ENCODE assay signal across 8 mouse cellular contexts in the genomic region with DNA sequence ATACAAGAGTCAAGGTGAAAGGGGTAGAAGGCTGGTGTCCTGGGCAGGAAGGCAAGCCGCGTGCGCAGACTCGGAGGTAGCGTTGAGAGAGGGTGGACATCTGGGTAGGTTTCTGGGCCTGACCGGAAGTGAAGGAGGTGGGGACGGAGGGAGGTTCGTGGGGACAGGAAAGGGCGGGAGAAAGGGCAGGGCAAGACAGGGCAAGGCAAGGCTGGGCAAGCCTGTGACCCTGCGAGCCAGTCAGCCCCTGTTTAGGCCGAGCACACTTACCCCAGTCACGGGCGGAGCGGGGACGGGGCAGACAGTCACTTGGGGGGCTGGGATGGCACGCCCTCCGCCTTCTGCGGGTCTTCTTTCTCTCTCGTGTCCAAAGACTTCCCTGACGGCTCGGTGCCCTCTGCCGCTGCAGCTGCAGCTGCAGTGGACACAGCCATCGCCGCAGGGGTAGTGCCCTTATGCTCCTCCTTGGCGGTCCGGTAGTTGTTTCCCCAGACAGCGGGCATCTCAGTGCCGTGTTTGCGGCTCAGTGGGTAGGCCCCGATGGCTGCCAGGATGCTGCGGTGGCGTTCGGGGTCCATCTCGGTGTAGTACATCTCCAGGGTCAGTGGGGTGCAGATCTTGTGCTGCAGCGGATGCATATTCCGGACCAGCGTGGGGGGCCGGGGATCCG. TPM values are rescaled to one million over a fixed set of nuclear protein-coding genes. Genes with fewer than 3 reads are reported as not detected.
DNase-seq lines count a peak whose midpoint lies in the region; ATAC-seq and TF ChIP-seq lines count a peak whose summit lies in the region.

No protein-coding gene starts in this region.

- TF ChIP-seq CTCF in lung, embryonic 14.5 days (IDR thresholded peaks at IDR 0.05; ENCODE audit: low read depth) = no peak

- no peaks in the 10 kb centered on the region for H3K27me3 ChIP-seq in lung, embryonic 14.5 days (ENCODE audit: insufficient read depth, low read length)
- H3K27me3 ChIP-seq in heart, embryonic 13.5 days (replicated peaks) = peaks cover 82% of the 10 kb centered on the region
- peaks cover 2% of the 10 kb centered on the region; the same call in 1 of the 2 replicates for H3K27me3 ChIP-seq in liver, embryonic 16.5 days (ENCODE audit: control insufficient read depth, insufficient read depth, low read depth, low read length)
- peaks cover 6% of the 10 kb centered on the region; the same call in 1 of the 2 replicates for H3K27me3 ChIP-seq in stomach, embryonic 16.5 days (ENCODE audit: control insufficient read depth, insufficient read depth, low read length)

- peak overlapping the region; percentile 27 for H3K4me3 ChIP-seq in lung, embryonic 14.5 days (ENCODE audit: low read depth, low read length)
- peak overlapping the region; percentile 49 for H3K4me3 ChIP-seq in heart, embryonic 13.5 days
- H3K4me3 ChIP-seq in liver, embryonic 16.5 days (ENCODE audit: low read depth, low read length) = peak overlapping the region; percentile 1; the same call in 1 of the 2 replicates
- peak overlapping the region; percentile 34 for H3K4me3 ChIP-seq in stomach, embryonic 16.5 days (replicated peaks; ENCODE audit: low read length)

- no peaks in the 10 kb centered on the region for H3K36me3 ChIP-seq in lung, embryonic 14.5 days (ENCODE audit: insufficient read depth)
- H3K36me3 ChIP-seq in heart, embryonic 13.5 days = no peaks in the 10 kb centered on the region
- no peaks in the 10 kb centered on the region for H3K36me3 ChIP-seq in liver, embryonic 16.5 days (ENCODE audit: control insufficient read depth, insufficient read depth)
- H3K36me3 ChIP-seq in stomach, embryonic 16.5 days (ENCODE audit: control insufficient read depth, insufficient read depth, low read length) = no peaks in the 10 kb centered on the region

- peak overlapping the region; percentile 32; the same call in 1 of the 2 replicates for H3K9ac ChIP-seq in lung, embryonic 14.5 days
- peak overlapping the region; percentile 74 for H3K9ac ChIP-seq in heart, embryonic 13.5 days
- no peak overlapping the region for H3K9ac ChIP-seq in liver, embryonic 16.5 days (ENCODE audit: low read depth, low read length)
- H3K9ac ChIP-seq in stomach, embryonic 16.5 days (ENCODE audit: low read length) = peak overlapping the region; percentile 67

- peak; percentile 38; the same call in 1 of the 2 replicates for ATAC-seq in lung, embryonic 14.5 days (ENCODE audit: insufficient read depth)
- ATAC-seq in heart, embryonic 13.5 days (ENCODE audit: extremely low read depth, insufficient number of reproducible peaks, low FRiP score, low TSS enrichment) = no peak; the same call in 1 of the 2 replicates
- peak; percentile 50; the same call in 1 of the 2 replicates for ATAC-seq in liver, embryonic 16.5 days (ENCODE audit: low read depth)
- ATAC-seq in stomach, embryonic 16.5 days (ENCODE audit: insufficient read depth, low FRiP score) = peak; percentile 44; the same call in 1 of the 2 replicates

- DNase-seq in lung, embryonic 14.5 days = no peak
- DNase-seq in lung, postnatal 14 days = no peak
- no peak for DNase-seq in urinary bladder, adult 18-20 months (ENCODE audit: low spot score in 2 of 2)
- DNase-seq in ovary, postnatal 36 days (ENCODE audit: low spot score) = no peak
- no peak for DNase-seq in thymus, postnatal 4 days

- no peaks in the 10 kb centered on the region for H3K9me3 ChIP-seq in lung, embryonic 14.5 days (ENCODE audit: low read depth, low read length)
- H3K9me3 ChIP-seq in heart, embryonic 13.5 days = no peaks in the 10 kb centered on the region
- H3K9me3 ChIP-seq in liver, embryonic 16.5 days (replicated peaks; ENCODE audit: control insufficient read depth, low read length) = no peaks in the 10 kb centered on the region
- H3K9me3 ChIP-seq in stomach, embryonic 16.5 days (replicated peaks; ENCODE audit: control insufficient read depth, low read length) = no peaks in the 10 kb centered on the region

- H3K27ac ChIP-seq in lung, embryonic 14.5 days (ENCODE audit: low read depth) = no peak overlapping the region
- H3K27ac ChIP-seq in heart, embryonic 13.5 days (replicated peaks) = no peak overlapping the region
- no peak overlapping the region for H3K27ac ChIP-seq in liver, embryonic 16.5 days (ENCODE audit: low read length)
- no peak overlapping the region for H3K27ac ChIP-seq in stomach, embryonic 16.5 days (ENCODE audit: low read length)

- no peaks in the 10 kb centered on the region for H3K4me1 ChIP-seq in lung, embryonic 14.5 days (ENCODE audit: insufficient read depth)
- H3K4me1 ChIP-seq in heart, embryonic 13.5 days = peaks cover 7% of the 10 kb centered on the region; the same call in 1 of the 2 replicates
- no peaks in the 10 kb centered on the region for H3K4me1 ChIP-seq in liver, embryonic 16.5 days (ENCODE audit: control insufficient read depth, low read depth, low read length)
- H3K4me1 ChIP-seq in stomach, embryonic 16.5 days (ENCODE audit: control insufficient read depth, insufficient read depth, low read length) = no peaks in the 10 kb centered on the region

- 34% methylated on average over 39 of the region's 39 CpGs for WGBS in lung, embryonic 14.5 days
- WGBS in heart, embryonic 13.5 days = 25% methylated on average over 39 of the region's 39 CpGs
- 33% methylated on average over 36 of the region's 39 CpGs for WGBS in liver, embryonic 16.5 days (ENCODE audit: insufficient replicate concordance)
- WGBS in stomach, embryonic 16.5 days = 28% methylated on average over 39 of the region's 39 CpGs

- peak overlapping the region; percentile 57 for H3K4me2 ChIP-seq in lung, embryonic 14.5 days
- H3K4me2 ChIP-seq in heart, embryonic 13.5 days = peak overlapping the region; percentile 71
- H3K4me2 ChIP-seq in liver, embryonic 16.5 days (ENCODE audit: low read depth, low read length) = peak overlapping the region; percentile 26; the same call in 1 of the 2 replicates
- peak overlapping the region; percentile 55 for H3K4me2 ChIP-seq in stomach, embryonic 16.5 days (ENCODE audit: low read depth, low read length)

RNA-seq across cellular contexts. Expression of a gene that starts 12.2 kb away (rescaled TPM):
- polyA plus RNA-seq in lung, embryonic 14.5 days (2014; fragmentation: Nextera tagmentation; extraction: Ambion mirVana) = 0.46 TPM in 1 of 2 replicates, not detected in the other
- polyA plus RNA-seq in heart, embryonic 13.5 days (2015; fragmentation: Nextera tagmentation; extraction: Ambion mirVana) = 0.25 and 0.66 TPM in 2 replicates
- polyA plus RNA-seq in liver, embryonic 16.5 days (2015; fragmentation: Nextera tagmentation; extraction: Ambion mirVana) = not detected in 2 replicates
- 3.7 and 5.6 TPM in 2 replicates for polyA plus RNA-seq in stomach, embryonic 16.5 days (2015; fragmentation: Nextera tagmentation; extraction: Ambion mirVana)

RNA-seq across cellular contexts. Expression of a gene that starts 21.3 kb away (rescaled TPM):
- polyA plus RNA-seq in lung, embryonic 14.5 days (2014; fragmentation: Nextera tagmentation; extraction: Ambion mirVana) = not detected in 2 replicates
- not detected in 2 replicates for polyA plus RNA-seq in heart, embryonic 13.5 days (2015; fragmentation: Nextera tagmentation; extraction: Ambion mirVana)
- polyA plus RNA-seq in liver, embryonic 16.5 days (2015; fragmentation: Nextera tagmentation; extraction: Ambion mirVana) = not detected in 2 replicates
- 0.05 TPM in 1 of 2 replicates, not detected in the other for polyA plus RNA-seq in stomach, embryonic 16.5 days (2015; fragmentation: Nextera tagmentation; extraction: Ambion mirVana)

RNA-seq across cellular contexts. Expression of a gene that starts 23.0 kb away (rescaled TPM):
- polyA plus RNA-seq in lung, embryonic 14.5 days (2014; fragmentation: Nextera tagmentation; extraction: Ambion mirVana) = 0.43 TPM in 1 of 2 replicates, not detected in the other
- polyA plus RNA-seq in heart, embryonic 13.5 days (2015; fragmentation: Nextera tagmentation; extraction: Ambion mirVana) = 0.33 TPM in 1 of 2 replicates, not detected in the other
- polyA plus RNA-seq in liver, embryonic 16.5 days (2015; fragmentation: Nextera tagmentation; extraction: Ambion mirVana) = 9.5 TPM in 1 of 2 replicates, not detected in the other
- 139 and 141 TPM in 2 replicates for polyA plus RNA-seq in stomach, embryonic 16.5 days (2015; fragmentation: Nextera tagmentation; extraction: Ambion mirVana)

RNA-seq across cellular contexts. Expression of a gene that starts 32.1 kb away (rescaled TPM):
- polyA plus RNA-seq in lung, embryonic 14.5 days (2014; fragmentation: Nextera tagmentation; extraction: Ambion mirVana) = 10.5 and 16.5 TPM in 2 replicates
- polyA plus RNA-seq in heart, embryonic 13.5 days (2015; fragmentation: Nextera tagmentation; extraction: Ambion mirVana) = 74.4 and 80.9 TPM in 2 replicates
- 8.4 and 11.6 TPM in 2 replicates for polyA plus RNA-seq in liver, embryonic 16.5 days (2015; fragmentation: Nextera tagmentation; extraction: Ambion mirVana)
- polyA plus RNA-seq in stomach, embryonic 16.5 days (2015; fragmentation: Nextera tagmentation; extraction: Ambion mirVana) = 37.0 and 38.7 TPM in 2 replicates

RNA-seq across cellular contexts. Expression of a gene that starts 33.7 kb away (rescaled TPM):
- 63.0 and 65.8 TPM in 2 replicates for polyA plus RNA-seq in lung, embryonic 14.5 days (2014; fragmentation: Nextera tagmentation; extraction: Ambion mirVana)
- 36.4 and 37.0 TPM in 2 replicates for polyA plus RNA-seq in heart, embryonic 13.5 days (2015; fragmentation: Nextera tagmentation; extraction: Ambion mirVana)
- 22.2 and 23.3 TPM in 2 replicates for polyA plus RNA-seq in liver, embryonic 16.5 days (2015; fragmentation: Nextera tagmentation; extraction: Ambion mirVana)
- 40.5 and 42.3 TPM in 2 replicates for polyA plus RNA-seq in stomach, embryonic 16.5 days (2015; fragmentation: Nextera tagmentation; extraction: Ambion mirVana)

Comparison
In these comparisons a context has a peak if more than half of its experiments do, and no peak if none do; other contexts are left out.
1. RNA of a gene that starts 23.0 kb away (polyA plus RNA-seq): 139 to 141 TPM in stomach, embryonic 16.5 days; 9.5 TPM in liver, embryonic 16.5 days, 0.33 TPM in heart, embryonic 13.5 days and 0.43 TPM in lung, embryonic 14.5 days; every median in the first group is over 10 times any median in the second.
2. Peak in every context shown above with its lines, with median percentiles within 50 percentile points of each other: H3K4me2 ChIP-seq and H3K4me3 ChIP-seq.